Mouse (Mus musculus) embryonic facial prominence, embryonic 11.5 days (tissue): Measurements from ENCODE around the gene Pola1. TPM values are rescaled to one million over a fixed set of nuclear protein-coding genes. Genes with fewer than 3 reads are reported as not detected.

Experiments
- ATAC-seq: fragments of 200-750 bp; cut with Nextera tagmentation; replicated peaks from 2 replicates; pipeline ENCODE4 v1.8.0; 2017; ENCODE audit warnings: low read depth; ENCODE audit not compliant: insufficient number of reproducible peaks, low FRiP score, low TSS enrichment
- DNase-seq: peaks from one replicate; pipeline ENCODE4 v3.0.0-alpha.2; 2015; ENCODE audit warnings: low spot score
- H3K27ac ChIP-seq: fragments of 300-500 bp; sonication (generic); replicated peaks from 2 replicates; pipeline ENCODE4 v1.5.1; 2014; ENCODE audit warnings: mild to moderate bottlenecking, low read depth, low read length, control low read depth
- H3K27me3 ChIP-seq: fragments of 300-500 bp; sonication (generic); 2 replicates; pipeline ENCODE4 v1.6.1; 2014; ENCODE audit warnings: mild to moderate bottlenecking, low read length, moderate library complexity, mixed read lengths; ENCODE audit not compliant: control insufficient read depth, insufficient read depth
- H3K36me3 ChIP-seq: fragments of 300-500 bp; sonication (generic); replicated peaks from 2 replicates; pipeline ENCODE4 v1.6.1; 2014; ENCODE audit warnings: low read depth, mild to moderate bottlenecking, low read length, moderate library complexity, mixed read lengths; ENCODE audit not compliant: control insufficient read depth, insufficient read depth
- H3K4me1 ChIP-seq: fragments of 300-500 bp; sonication (generic); 2 replicates; pipeline ENCODE4 v1.6.1; 2014; ENCODE audit warnings: low read length, mixed read lengths; ENCODE audit not compliant: control insufficient read depth, insufficient read depth
- H3K4me2 ChIP-seq: fragments of 300-500 bp; sonication (generic); 2 replicates; pipeline ENCODE4 v1.6.1; 2014; ENCODE audit warnings: low read depth, mild to moderate bottlenecking, control low read depth, low read length, moderate library complexity
- H3K4me3 ChIP-seq: fragments of 300-500 bp; sonication (generic); 2 replicates; pipeline ENCODE4 v1.5.1; 2014; ENCODE audit warnings: low read depth, low read length, control low read depth
- H3K9ac ChIP-seq: fragments of 300-500 bp; sonication (generic); replicated peaks from 2 replicates; pipeline ENCODE4 v1.6.1; 2014; ENCODE audit warnings: mild to moderate bottlenecking, control low read depth, low read length
- H3K9me3 ChIP-seq: fragments of 300-500 bp; sonication (generic); replicated peaks from 2 replicates; pipeline ENCODE4 v1.6.1; 2016; ENCODE audit warnings: mild to moderate bottlenecking, low read length, inconsistent platforms, mixed read lengths; ENCODE audit not compliant: control insufficient read depth
- WGBS: fragments of 180-500 bp; shearing (Covaris S2); extraction: QIAGEN DNeasy Blood & Tissue Kit; methylation state at CpG from one replicate; pipeline ENCODE4 v1.1.7; 2014; 5-methylcytosine and 5-hydroxymethylcytosine counted together
- polyA plus RNA-seq: library from polyadenylated mRNA; unstranded; fragments of >200 nt; fragmentation: Nextera tagmentation; extraction: Ambion mirVana; gene quantifications from 2 replicates; pipeline ENCODE4 v1.2.1, GENCODE M21; 2014

Pola1 gene
- polyA plus RNA-seq, 1 experiment from 2014 or later: 22.6 TPM

DNA sequence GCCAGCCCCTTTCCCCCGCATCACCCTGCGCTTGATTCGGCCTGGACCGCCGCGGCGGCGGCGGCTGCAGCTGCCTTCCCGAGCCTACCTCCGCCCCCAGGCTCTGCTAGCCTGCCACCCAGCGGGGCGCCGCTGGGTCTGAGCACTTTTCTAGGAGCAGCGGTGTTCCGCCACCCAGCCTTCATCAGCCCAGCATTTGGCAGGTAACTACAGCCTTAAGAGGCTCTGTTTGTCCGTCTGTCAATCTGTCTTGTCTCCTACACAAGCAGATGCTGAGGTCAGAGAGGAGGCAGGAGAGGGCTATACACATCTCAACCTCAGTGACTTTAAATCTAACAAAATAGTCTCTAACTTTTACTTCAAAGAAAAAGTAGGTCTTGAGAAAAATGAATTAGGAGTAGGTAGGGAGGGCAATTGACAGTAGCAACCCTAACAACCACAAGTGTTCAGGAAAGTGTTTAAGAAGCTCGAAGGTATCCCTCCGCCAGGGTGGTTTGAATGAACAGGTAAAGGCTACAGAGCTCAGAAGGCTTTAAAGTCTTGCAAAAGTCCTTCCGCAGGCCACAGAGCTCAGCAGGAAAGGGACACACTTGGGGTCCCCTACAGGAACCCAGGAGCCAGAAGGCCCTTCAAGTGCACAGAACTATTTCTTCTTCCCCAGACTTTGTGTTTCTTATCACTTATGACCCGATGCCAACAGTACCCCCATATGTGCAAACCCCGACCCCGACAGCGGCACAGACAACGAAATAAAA is 337.0 kb downstream of the Pola1 start:
- WGBS: 15% methylated on average over 25 of the region's 25 CpGs

DNA sequence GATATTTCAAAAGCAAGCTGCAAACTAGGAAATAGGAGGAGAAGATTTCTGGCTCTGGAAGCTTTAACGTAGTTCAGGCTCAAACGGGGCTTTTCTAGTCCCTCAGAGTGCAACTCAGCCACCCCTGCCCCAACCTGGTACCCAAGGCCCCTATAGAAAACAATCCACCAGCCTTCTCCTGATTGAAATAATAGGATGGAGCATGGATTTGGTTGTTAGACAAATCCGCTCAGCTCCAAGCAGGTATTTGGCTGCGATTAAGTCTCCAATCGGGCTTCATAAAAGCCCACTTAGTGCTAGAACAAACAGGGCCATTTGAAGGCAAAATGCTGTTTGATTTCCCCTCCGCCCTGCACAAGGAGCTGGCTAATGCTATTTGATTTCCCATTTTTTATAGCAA is 339.9 kb downstream of the Pola1 start:
- Histone ChIP-seq H3K27me3 (peaks cover 50% of the 10 kb centered on the region), H3K4me2 (no peak overlapping the region), H3K4me3 (no peak overlapping the region), H3K9ac (no peak overlapping the region), H3K9me3 (no peaks in the 10 kb centered on the region), H3K36me3 (no peaks in the 10 kb centered on the region), H3K27ac (no peak overlapping the region), H3K4me1 (no peaks in the 10 kb centered on the region)
- peak; percentile 3 for DNase-seq
- no peak for ATAC-seq
- WGBS: 23% methylated on average over 6 of the region's 6 CpGs

More for the DNA sequence above, 337.0 kb downstream of the Pola1 start:
- Histone ChIP-seq H3K4me1 (no peaks in the 10 kb centered on the region), H3K27me3 (peaks cover 49% of the 10 kb centered on the region), H3K27ac (no peak overlapping the region), H3K36me3 (no peaks in the 10 kb centered on the region), H3K9ac (no peak overlapping the region), H3K4me2 (no peak overlapping the region), H3K9me3 (no peaks in the 10 kb centered on the region), H3K4me3 (no peak overlapping the region)
- ATAC-seq: no peak
- peak; percentile 20 for DNase-seq

DNA sequence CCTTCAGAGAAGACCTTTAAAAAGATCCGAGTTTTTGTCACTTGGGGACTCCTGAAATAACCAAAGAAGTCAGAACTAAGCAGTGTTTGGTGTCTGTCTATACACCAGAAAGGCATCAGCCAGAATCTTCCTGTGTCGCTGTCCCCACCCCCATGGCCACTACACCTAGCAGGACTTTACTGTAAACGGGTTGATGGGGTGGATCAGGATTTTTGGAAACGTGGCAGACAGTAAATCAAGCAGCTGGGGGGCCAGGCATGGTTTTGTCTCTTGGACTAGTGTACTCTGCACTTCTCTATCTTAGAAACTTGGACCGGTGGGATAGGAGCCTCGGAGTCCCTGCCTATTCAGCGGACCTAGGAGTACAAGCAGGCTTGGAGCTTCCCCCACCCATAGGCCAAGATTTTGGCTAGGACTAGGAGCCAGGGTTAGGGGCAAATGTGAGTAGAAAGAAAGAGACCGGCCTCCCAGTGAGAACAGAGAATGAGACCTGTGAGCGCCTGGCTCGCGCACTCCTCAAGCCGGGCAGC is 342.0 kb downstream of the Pola1 start:
- Histone ChIP-seq H3K4me2 (no peak overlapping the region), H3K9me3 (no peaks in the 10 kb centered on the region), H3K4me1 (no peaks in the 10 kb centered on the region; the same call in 1 of the 2 replicates), H3K9ac (no peak overlapping the region), H3K4me3 (no peak overlapping the region), H3K27me3 (peaks cover 52% of the 10 kb centered on the region), H3K36me3 (no peaks in the 10 kb centered on the region), H3K27ac (no peak overlapping the region)
- 16% methylated on average over 12 of the region's 12 CpGs for WGBS
- no peak for DNase-seq
- ATAC-seq: no peak

DNA sequence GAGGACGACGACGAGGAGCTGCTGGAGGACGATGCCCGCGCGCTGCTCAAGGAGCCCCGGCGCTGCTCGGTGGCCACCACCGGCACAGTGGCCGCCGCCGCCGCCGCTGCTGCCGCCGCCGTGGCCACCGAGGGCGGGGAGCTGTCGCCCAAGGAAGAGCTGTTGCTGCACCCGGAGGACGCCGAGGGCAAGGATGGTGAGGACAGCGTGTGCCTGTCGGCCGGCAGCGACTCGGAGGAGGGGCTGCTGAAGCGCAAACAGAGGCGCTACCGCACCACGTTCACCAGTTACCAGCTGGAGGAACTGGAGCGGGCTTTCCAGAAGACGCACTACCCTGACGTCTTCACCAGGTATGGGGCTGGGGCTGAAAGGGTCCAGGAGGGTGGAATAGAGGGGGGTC is 342.9 kb downstream of the Pola1 start:
- Histone ChIP-seq H3K9me3 (no peaks in the 10 kb centered on the region), H3K9ac (no peak overlapping the region), H3K4me3 (peak overlapping the region; percentile 23), H3K27me3 (peaks cover 51% of the 10 kb centered on the region), H3K27ac (no peak overlapping the region), H3K36me3 (no peaks in the 10 kb centered on the region), H3K4me1 (no peaks in the 10 kb centered on the region; the same call in 1 of the 2 replicates), H3K4me2 (peak overlapping the region; percentile 28)
- ATAC-seq (no peak), DNase-seq (peak; percentile 2)
- 11% methylated on average over 23 of the region's 37 CpGs for WGBS

DNA sequence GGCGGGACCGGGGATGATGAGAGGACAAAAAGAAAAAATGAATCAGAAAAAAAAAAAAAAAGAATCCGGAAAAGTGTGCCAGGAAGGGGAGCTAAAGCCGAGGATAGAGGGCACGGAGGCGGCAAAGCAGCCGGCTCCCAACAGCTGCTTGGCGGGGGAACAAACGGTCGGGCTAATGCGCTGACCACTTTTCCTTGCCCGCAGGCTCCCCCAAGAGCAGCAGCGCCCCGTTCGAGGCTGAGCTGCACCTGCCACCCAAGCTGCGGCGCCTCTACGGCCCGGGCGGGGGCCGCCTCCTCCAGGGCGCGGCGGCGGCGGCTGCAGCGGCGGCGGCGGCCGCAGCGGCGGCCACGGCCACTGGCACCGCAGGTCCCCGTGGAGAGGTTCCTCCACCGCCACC is 343.6 kb downstream of the Pola1 start:
- H3K9me3 ChIP-seq: no peaks in the 10 kb centered on the region
- peak overlapping the region; percentile 23 for H3K4me3 ChIP-seq
- no peaks in the 10 kb centered on the region; the same call in 1 of the 2 replicates for H3K4me1 ChIP-seq
- no peaks in the 10 kb centered on the region for H3K36me3 ChIP-seq
- peaks cover 45% of the 10 kb centered on the region for H3K27me3 ChIP-seq
- 8% methylated on average over 24 of the region's 37 CpGs for WGBS
- ATAC-seq: no peak
- no peak for DNase-seq
- no peak overlapping the region for H3K27ac ChIP-seq
- H3K9ac ChIP-seq: no peak overlapping the region
- peak overlapping the region; percentile 28 for H3K4me2 ChIP-seq

DNA sequence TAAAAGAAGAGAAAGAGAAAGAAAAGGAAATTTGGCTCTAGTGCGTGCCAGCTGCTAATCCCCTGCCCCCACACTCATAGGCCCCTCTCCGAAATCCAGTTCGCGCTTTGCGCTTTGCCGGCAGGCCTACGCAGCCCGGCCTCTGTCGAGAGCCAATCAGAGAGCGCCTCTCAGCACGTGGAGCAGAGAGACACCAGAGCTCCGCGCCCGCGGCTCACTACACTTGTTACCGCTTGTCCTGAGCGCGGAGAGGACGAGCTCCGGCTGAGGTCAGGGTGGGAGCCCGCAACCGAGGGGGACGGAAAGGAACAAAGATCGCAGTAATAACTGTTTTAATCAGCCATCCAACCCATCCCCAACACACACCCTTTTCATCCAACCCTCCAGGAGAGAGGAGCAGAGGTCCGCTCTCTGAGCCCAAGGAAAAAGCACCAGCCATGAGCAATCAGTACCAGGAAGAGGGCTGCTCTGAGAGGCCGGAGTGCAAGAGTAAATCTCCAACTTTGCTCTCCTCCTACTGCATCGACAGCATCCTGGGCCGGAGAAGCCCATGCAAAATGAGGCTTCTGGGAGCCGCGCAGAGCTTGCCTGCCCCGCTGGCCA is 345.6 kb downstream of the Pola1 start, which contains the start of gene Arx:
TSS of gene Arx (plus strand) at position 155 of the 603 bp plus-strand sequence.
- 24% methylated on average over 31 of the region's 31 CpGs for WGBS
- Histone ChIP-seq H3K4me3 (no peak within 1 kb of the TSS), H3K4me2 (no peak within 1 kb of the TSS), H3K4me1 (no peaks in the 10 kb centered on the region; the same call in 1 of the 2 replicates), H3K9ac (no peak within 1 kb of the TSS), H3K27ac (no peak within 1 kb of the TSS), H3K9me3 (no peaks in the 10 kb centered on the region), H3K36me3 (no peaks in the 10 kb centered on the region), H3K27me3 (peaks cover 57% of the 10 kb centered on the region)
- ATAC-seq: peak; percentile 94
- peak; percentile 80 for DNase-seq

DNA sequence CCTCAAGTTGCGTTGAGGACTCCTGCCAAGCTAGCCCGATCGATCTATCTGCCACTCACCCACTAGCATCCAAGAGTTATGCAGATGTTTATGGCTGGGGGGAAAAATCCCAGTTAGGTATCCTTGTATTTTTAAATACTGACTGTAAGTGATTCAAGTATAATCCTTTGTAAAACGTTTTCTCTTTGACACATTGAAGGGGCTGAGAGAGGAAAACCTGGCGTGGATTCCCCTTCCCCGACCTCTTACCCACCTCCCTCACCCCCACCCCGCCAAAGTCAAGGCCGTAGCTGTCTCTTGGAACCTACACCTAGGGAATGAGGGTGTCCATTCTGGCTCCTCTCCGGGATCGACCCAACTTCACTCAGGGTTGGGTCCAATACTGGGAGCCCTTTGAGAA is 346.9 kb downstream of the Pola1 start:
- Histone ChIP-seq H3K36me3 (no peaks in the 10 kb centered on the region), H3K4me3 (no peak overlapping the region), H3K4me2 (no peak overlapping the region), H3K4me1 (no peaks in the 10 kb centered on the region; the same call in 1 of the 2 replicates), H3K27me3 (peaks cover 59% of the 10 kb centered on the region), H3K27ac (no peak overlapping the region), H3K9ac (no peak overlapping the region), H3K9me3 (no peaks in the 10 kb centered on the region)
- WGBS: 19% methylated on average over 10 of the region's 10 CpGs
- DNase-seq: no peak
- ATAC-seq: no peak

DNA sequence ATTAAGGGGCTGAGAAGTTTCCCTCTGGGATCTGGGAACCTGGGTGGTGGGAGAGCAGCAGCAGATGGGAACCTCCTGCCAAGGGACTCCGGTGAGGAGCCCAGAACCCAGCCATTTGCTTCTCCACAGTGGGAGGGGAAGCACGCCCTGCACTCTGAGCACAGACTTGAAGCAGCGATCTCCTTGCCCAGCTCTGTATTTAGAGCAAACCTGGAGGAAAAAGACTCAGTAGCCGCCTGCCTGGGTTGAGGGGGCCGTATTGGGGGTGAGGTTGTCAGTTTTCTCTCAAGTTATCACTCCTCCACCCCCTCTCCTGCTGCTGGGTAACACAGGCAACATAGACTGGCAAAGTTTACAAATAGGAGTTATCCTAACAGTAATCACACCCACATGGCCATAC is 350.2 kb downstream of the Pola1 start:
- no peak overlapping the region for H3K4me3 ChIP-seq
- H3K27me3 ChIP-seq: peaks cover 42% of the 10 kb centered on the region
- no peak overlapping the region for H3K27ac ChIP-seq
- H3K4me1 ChIP-seq: no peaks in the 10 kb centered on the region; the same call in 1 of the 2 replicates
- no peaks in the 10 kb centered on the region for H3K9me3 ChIP-seq
- DNase-seq: no peak
- no peak overlapping the region for H3K9ac ChIP-seq
- H3K36me3 ChIP-seq: no peaks in the 10 kb centered on the region
- WGBS: 14% methylated on average over 5 of the region's 5 CpGs
- ATAC-seq: no peak
- peak overlapping the region; percentile 19; the same call in 1 of the 2 replicates for H3K4me2 ChIP-seq
